Mouse (Mus musculus) heart, embryonic 14.5 days (tissue): ENCODE measurements around the gene Xcr1. TPM values are rescaled to one million over a fixed set of nuclear protein-coding genes. Genes with fewer than 3 reads are reported as not detected.

ENCODE experiments used
- ATAC-seq: fragments of 200-750 bp; cut with Nextera tagmentation; 2 replicates; pipeline ENCODE4 v1.8.0; 2017; ENCODE audit warnings: low read depth, moderate TSS enrichment; ENCODE audit not compliant: insufficient number of reproducible peaks, insufficient read depth, low FRiP score
- H3K27ac ChIP-seq, 2 experiments: fragments of 200-500 bp in 1 of 2; fragments of 300-500 bp in 1 of 2; sonication (generic) in 1 of 2; replicated peaks in 1 of 2; 2 replicates each; pipeline ENCODE4 v1.5.1; 2012 to 2014; ENCODE audit warnings: low read depth in 2 of 2, low read length in 2 of 2, control low read depth in 1 of 2, mild to moderate bottlenecking in 1 of 2, mixed read lengths in 1 of 2; ENCODE audit not compliant: control insufficient read depth in 1 of 2, insufficient read depth in 1 of 2
- H3K27me3 ChIP-seq: fragments of 300-500 bp; sonication (generic); 2 replicates; pipeline ENCODE4 v1.6.1; 2014; ENCODE audit warnings: mild to moderate bottlenecking, low read length, control low read depth; ENCODE audit not compliant: control insufficient read depth, insufficient read depth
- H3K36me3 ChIP-seq: fragments of 300-500 bp; sonication (generic); 2 replicates; pipeline ENCODE4 v1.6.1; 2014; ENCODE audit warnings: mild to moderate bottlenecking, control low read depth, low read length, mixed read lengths; ENCODE audit not compliant: control insufficient read depth, insufficient read depth
- H3K4me1 ChIP-seq, 2 experiments: fragments of 200-500 bp in 1 of 2; fragments of 300-500 bp in 1 of 2; sonication (generic) in 1 of 2; 2 replicates each; pipeline ENCODE4 v1.6.1; 2012 to 2014; ENCODE audit warnings: low read length in 2 of 2, control low read depth in 1 of 2, mixed read lengths in 1 of 2; ENCODE audit not compliant: control insufficient read depth in 2 of 2, insufficient read depth in 2 of 2
- H3K4me2 ChIP-seq: fragments of 300-500 bp; sonication (generic); 2 replicates; pipeline ENCODE4 v1.6.1; 2014; ENCODE audit warnings: mild to moderate bottlenecking, low read length
- H3K4me3 ChIP-seq, 2 experiments: fragments of 200-500 bp in 1 of 2; fragments of 300-500 bp in 1 of 2; sonication (generic) in 1 of 2; 2 replicates each; pipeline ENCODE4 v1.5.1; 2012 to 2014; ENCODE audit warnings: low read length in 2 of 2, mild to moderate bottlenecking in 2 of 2, control low read depth in 1 of 2, low read depth in 1 of 2, moderate library complexity in 1 of 2; ENCODE audit not compliant: control insufficient read depth in 1 of 2, insufficient read depth in 1 of 2
- H3K9ac ChIP-seq: fragments of 300-500 bp; sonication (generic); 2 replicates; pipeline ENCODE4 v1.6.1; 2014; ENCODE audit warnings: mild to moderate bottlenecking, low read length
- H3K9me3 ChIP-seq: fragments of 300-500 bp; sonication (generic); 2 replicates; pipeline ENCODE4 v1.6.1; 2016; ENCODE audit warnings: low read length, control low read depth; ENCODE audit not compliant: control insufficient read depth
- WGBS: fragments of 180-500 bp; shearing (Covaris S2); extraction: QIAGEN DNeasy Blood & Tissue Kit; methylation state at CpG from one replicate; pipeline ENCODE4 v1.1.7; 2014; 5-methylcytosine and 5-hydroxymethylcytosine counted together
- polyA plus RNA-seq: library from polyadenylated mRNA; unstranded; fragments of >200 nt; fragmentation: Nextera tagmentation; extraction: Ambion mirVana; gene quantifications from 2 replicates; pipeline ENCODE4 v1.2.1, GENCODE M21; 2014

Xcr1 gene
- polyA plus RNA-seq, 1 experiment from 2014 or later = not detected

DNA sequence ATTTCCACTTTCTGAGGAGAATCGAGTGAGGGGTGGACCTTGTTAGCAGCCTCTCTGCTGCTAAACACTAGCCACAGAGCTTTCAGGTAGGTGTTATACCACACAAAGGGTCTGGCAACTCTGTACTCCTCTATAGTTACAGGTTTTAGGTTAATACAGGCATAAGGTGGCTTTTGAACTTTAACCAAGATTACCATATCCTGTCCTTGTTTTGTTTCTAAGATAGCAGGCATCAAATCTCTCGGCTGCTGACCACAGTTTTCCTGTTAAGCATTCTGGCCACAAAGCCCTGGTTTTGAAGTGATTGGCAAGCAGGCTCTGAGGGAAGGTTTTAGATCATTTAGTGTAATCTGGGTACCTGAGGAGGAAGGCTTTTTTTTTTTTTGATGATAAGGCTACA lies 47.5 kb downstream of the Xcr1 start:
- H3K36me3 ChIP-seq = peaks cover 100% of the 10 kb centered on the region
- no peaks in the 10 kb centered on the region for H3K9me3 ChIP-seq
- H3K27me3 ChIP-seq = no peaks in the 10 kb centered on the region
- WGBS = 60% methylated on average over 2 of the region's 2 CpGs
- no peak overlapping the region for H3K9ac ChIP-seq
- H3K27ac ChIP-seq = no peak overlapping the region
- no peak for ATAC-seq
- H3K4me1 ChIP-seq = 0 out of 4 replicates have a peak, but pooled peaks cover 2 to 4% of the 10 kb centered on the region in 2 experiments
- no peak overlapping the region for H3K4me2 ChIP-seq
- H3K4me3 ChIP-seq = no peak overlapping the region

DNA sequence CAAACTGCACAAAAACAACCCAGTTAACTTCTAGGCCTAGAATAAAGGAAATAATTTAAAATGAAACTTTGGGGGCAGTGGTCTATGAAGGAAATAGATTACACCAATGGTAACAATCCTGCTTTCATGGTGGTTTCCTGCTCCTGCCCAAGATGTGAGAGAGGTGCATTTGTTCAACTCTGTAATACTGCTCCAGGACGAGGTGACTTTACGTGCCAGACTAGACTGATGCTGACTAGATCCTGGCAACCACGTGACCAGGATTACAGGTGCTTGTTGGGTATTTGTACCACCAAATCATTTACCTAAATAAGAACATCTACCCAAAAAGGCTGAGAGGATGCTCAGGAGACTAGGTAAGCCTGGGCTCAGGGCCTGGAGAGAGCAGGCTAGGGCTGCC lies 50.0 kb downstream of the Xcr1 start:
- ATAC-seq = no peak
- no peak overlapping the region for H3K27ac ChIP-seq
- peaks cover 2 to 4% of the 10 kb centered on the region in 2 experiments; a peak in 1 of 4 replicates for H3K4me1 ChIP-seq
- no peak overlapping the region for H3K4me3 ChIP-seq
- 83% methylated on average over 3 of the region's 3 CpGs for WGBS
- H3K36me3 ChIP-seq = peaks cover 84% of the 10 kb centered on the region
- H3K27me3 ChIP-seq = no peaks in the 10 kb centered on the region
- H3K4me2 ChIP-seq = no peak overlapping the region
- no peak overlapping the region for H3K9ac ChIP-seq
- no peaks in the 10 kb centered on the region for H3K9me3 ChIP-seq

DNA sequence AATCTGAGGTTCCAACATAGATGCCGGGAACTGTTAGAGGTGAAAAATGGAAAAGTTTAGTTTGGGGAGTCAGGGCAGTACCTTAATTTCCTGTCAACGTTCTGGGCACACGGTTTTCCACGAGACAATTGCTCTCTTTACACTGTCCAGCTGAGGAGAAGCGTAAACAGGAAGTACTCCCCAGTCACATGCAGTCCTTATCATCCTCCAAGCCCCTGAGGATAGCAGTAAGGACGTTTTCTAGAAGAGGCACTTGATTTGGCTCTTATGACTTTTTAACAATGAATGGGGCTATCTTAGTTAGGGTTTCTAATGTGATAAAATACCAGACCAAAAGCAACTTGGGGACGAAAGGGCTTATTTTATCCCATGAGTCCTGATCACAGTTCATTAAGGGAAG lies 53.2 kb downstream of the Xcr1 start:
- Histone ChIP-seq H3K9me3 (no peaks in the 10 kb centered on the region), H3K27ac (no peak overlapping the region), H3K4me3 (no peak overlapping the region), H3K9ac (no peak overlapping the region), H3K27me3 (no peaks in the 10 kb centered on the region), H3K4me2 (no peak overlapping the region), H3K36me3 (peaks cover 75% of the 10 kb centered on the region), H3K4me1 (no peaks in the 10 kb centered on the region; a peak in 1 of 4 replicates)
- WGBS = 36% methylated on average over 7 of the region's 7 CpGs
- no peak for ATAC-seq

- Histone ChIP-seq H3K4me3 (no peak within 1 kb of the TSS), H3K4me1 (no peaks in the 10 kb centered on the region; a peak in 1 of 4 replicates), H3K9ac (no peak within 1 kb of the TSS; the same call in 1 of the 2 replicates), H3K27me3 (no peaks in the 10 kb centered on the region), H3K4me2 (no peak within 1 kb of the TSS), H3K27ac (no peak within 1 kb of the TSS), H3K9me3 (no peaks in the 10 kb centered on the region), H3K36me3 (peaks cover 71% of the 10 kb centered on the region)
- WGBS = 82% methylated on average over 5 of the region's 5 CpGs
- ATAC-seq = no peak
Measured at GRCm38 (mm10) chr9:123806267-123806666, 55.6 kb downstream of the Xcr1 start, which contains the start of gene Cxcr6. Gene Cxcr6, plus strand, starts transcription at chr9:123806475.

- Histone ChIP-seq H3K9ac (no peak overlapping the region), H3K4me3 (no peak overlapping the region), H3K4me1 (no peaks in the 10 kb centered on the region; a peak in 1 of 4 replicates), H3K9me3 (no peaks in the 10 kb centered on the region), H3K27me3 (no peaks in the 10 kb centered on the region), H3K4me2 (no peak overlapping the region), H3K27ac (no peak overlapping the region), H3K36me3 (peaks cover 71% of the 10 kb centered on the region)
- 88% methylated on average over 2 of the region's 2 CpGs for WGBS
- no peak for ATAC-seq
Measured at GRCm38 (mm10) chr9:123805241-123805640, 56.6 kb downstream of the Xcr1 start.

- no peak overlapping the region for H3K4me3 ChIP-seq
- H3K27ac ChIP-seq = no peak overlapping the region
- no peaks in the 10 kb centered on the region for H3K9me3 ChIP-seq
- H3K4me1 ChIP-seq = no peaks in the 10 kb centered on the region
- no peak overlapping the region for H3K4me2 ChIP-seq
- peaks cover 78% of the 10 kb centered on the region for H3K36me3 ChIP-seq
- no peak overlapping the region for H3K9ac ChIP-seq
- no peaks in the 10 kb centered on the region for H3K27me3 ChIP-seq
- no peak for ATAC-seq
Measured at GRCm38 (mm10) chr9:123802896-123803295, 58.9 kb downstream of the Xcr1 start.

DNA sequence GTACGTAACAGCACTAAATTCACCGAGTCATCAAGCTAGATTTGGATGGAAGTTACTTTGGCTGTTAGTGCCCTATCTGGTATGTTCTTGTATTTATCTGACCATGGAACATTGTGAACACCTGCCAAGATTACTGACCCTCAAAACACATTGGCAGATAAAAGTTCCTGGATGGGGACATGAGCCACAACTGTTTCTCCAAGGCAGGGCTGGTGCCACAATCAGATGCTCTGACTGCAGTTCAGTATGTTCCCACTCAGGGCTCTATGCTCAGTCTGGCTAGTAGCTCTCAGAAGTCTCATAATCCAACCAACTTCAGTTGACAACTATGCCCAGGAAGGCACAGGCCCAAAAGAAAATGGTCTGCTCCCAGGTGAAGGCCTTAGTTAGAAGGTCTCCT lies 59.4 kb downstream of the Xcr1 start:
- no peaks in the 10 kb centered on the region for H3K27me3 ChIP-seq
- no peak overlapping the region for H3K9ac ChIP-seq
- no peak overlapping the region for H3K27ac ChIP-seq
- WGBS = 86% methylated on average over 2 of the region's 2 CpGs
- H3K9me3 ChIP-seq = no peaks in the 10 kb centered on the region
- no peak for ATAC-seq
- peaks cover 78% of the 10 kb centered on the region for H3K36me3 ChIP-seq
- no peak overlapping the region for H3K4me3 ChIP-seq
- no peak overlapping the region for H3K4me2 ChIP-seq
- H3K4me1 ChIP-seq = no peaks in the 10 kb centered on the region
